Mouse (Mus musculus) T-helper 17 cell (primary cell): ENCODE measurements around the gene Spint4.
"Not testable (repeated sequence)": the region's sequence is repeated elsewhere in the genome, so short reads cannot be mapped to it uniquely, and the experiment has no call there.

Experiments used
- in situ Hi-C, 2 experiments: fragments of 300-600 bp; cut with MboI, MseI; formaldehyde crosslinking; loops; 1 replicate in 1 of 2; 2 replicates in 1 of 2; pipeline ENCODE4 v1.15.1; 2025; ENCODE audit warnings: high pct_unique_total_duplicates in 2 of 2

Spint4 gene

GRCm38 (mm10) chr2:164698201-164698600, at the start of gene Spint4:
Gene Spint4, plus strand, starts transcription at chr2:164698501.
- in situ Hi-C loops: no loop called here

DNA sequence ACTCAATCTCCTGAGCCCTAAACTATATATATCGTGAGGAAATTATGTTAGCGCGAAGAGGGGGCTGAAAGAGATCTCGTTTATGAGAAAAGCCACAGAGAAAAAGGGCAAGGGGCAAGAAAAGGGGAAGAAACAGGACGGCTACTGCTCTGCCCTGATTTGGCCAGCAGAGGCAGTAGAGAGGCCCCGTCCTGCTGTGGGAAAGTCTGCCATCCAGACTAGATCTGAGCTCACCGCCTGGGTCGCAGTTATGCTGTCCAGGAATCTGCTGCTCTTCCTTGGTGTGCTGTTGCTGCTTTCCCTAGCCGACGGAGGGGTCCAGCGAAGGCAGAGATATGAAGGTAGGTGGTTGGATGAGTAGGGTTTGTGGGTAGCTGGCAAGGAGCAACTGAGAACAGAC, 42.4 kb upstream of the Spint4 start, which contains the start of gene Wfdc10:
Gene Wfdc10, plus strand, starts transcription at position 189 of the 400 bp plus-strand sequence.
- in situ Hi-C loops: no loop called here

- in situ Hi-C loops: no loop called here
Measured at GRCm38 (mm10) chr2:164656483-164656882, 41.8 kb upstream of the Spint4 start, which contains the start of gene Wfdc9. Gene Wfdc9, minus strand, starts transcription at chr2:164656583.

DNA sequence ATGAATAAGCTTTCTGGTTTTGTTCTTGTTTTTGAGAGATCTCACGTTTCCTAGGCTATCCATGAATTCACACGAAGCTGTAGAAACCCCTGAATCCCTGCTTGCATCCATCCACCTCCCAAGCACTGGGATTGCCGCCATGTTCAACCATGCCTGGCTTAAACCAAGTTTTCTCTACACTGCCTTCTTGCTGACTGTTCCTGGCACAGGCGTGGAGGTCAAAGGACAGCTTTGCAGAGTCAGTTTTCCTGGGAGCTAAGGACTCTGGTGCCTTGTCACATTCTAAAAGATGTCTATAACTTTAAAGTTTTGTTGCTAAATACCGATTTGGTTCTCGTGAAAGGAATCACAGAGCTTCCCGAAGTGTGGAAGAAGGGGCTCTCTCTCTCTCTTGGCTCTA, 33.5 kb upstream of the Spint4 start:
- in situ Hi-C loops: no loop called here

- in situ Hi-C loops: no loop called here
Measured at GRCm38 (mm10) chr2:164670261-164670660, 28.0 kb upstream of the Spint4 start.

GRCm38 (mm10) chr2:164670938-164671337, 27.4 kb upstream of the Spint4 start:
- in situ Hi-C loops: no loop called here

DNA sequence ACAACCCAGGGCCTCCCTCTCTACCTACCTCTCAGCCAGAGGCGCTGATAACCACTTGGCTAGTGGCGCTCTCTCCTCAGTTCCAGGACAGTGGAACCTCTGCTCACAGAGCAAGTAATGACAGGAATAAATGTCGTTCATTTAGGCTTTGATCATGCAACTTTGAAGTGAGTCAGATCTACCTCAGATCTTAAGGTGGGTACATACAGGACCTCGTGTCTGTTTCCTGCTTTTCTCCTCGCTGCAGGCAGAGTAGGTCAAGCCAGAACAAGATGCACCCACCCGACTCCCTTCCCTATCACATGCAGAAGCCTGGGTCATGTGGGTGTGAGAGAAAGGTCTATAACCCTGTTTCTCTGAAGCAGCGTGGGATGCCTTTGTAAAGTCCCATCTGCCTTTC, 24.3 kb upstream of the Spint4 start, which contains the start of gene Wfdc11:
Gene Wfdc11, minus strand, starts transcription at position 101 of the 400 bp plus-strand sequence.
- in situ Hi-C loops: no loop called here

DNA sequence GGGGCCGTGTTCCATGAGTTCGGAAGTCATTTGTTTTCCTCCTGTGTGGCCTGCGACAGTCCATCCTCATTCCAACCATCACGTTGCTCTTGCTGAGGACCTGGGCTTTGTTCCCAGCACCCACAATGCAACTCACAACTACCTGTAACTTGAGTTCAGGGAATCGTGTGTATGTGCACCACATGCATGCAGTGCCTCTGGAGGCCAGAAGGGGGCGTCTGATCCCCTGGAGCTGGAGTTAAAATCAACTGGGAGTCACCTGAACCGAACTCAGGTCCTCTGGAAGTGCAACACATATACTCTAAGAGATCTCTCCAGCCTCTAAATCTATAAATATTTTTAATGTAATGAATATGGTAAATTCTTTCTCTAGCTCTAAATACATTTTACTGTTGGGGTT, 22.2 kb upstream of the Spint4 start:
- in situ Hi-C loops: loop anchor here in 1 of 2 experiments (5.0 kb wide), 1 partner anchor 51 kb away; no protein-coding TSS in a partner anchor

- in situ Hi-C loops: loop anchor here in 1 of 2 experiments (5.0 kb wide), 1 partner anchor 50 kb away; no protein-coding TSS in a partner anchor
Measured at GRCm38 (mm10) chr2:164676916-164677685, 21.2 kb upstream of the Spint4 start.

DNA sequence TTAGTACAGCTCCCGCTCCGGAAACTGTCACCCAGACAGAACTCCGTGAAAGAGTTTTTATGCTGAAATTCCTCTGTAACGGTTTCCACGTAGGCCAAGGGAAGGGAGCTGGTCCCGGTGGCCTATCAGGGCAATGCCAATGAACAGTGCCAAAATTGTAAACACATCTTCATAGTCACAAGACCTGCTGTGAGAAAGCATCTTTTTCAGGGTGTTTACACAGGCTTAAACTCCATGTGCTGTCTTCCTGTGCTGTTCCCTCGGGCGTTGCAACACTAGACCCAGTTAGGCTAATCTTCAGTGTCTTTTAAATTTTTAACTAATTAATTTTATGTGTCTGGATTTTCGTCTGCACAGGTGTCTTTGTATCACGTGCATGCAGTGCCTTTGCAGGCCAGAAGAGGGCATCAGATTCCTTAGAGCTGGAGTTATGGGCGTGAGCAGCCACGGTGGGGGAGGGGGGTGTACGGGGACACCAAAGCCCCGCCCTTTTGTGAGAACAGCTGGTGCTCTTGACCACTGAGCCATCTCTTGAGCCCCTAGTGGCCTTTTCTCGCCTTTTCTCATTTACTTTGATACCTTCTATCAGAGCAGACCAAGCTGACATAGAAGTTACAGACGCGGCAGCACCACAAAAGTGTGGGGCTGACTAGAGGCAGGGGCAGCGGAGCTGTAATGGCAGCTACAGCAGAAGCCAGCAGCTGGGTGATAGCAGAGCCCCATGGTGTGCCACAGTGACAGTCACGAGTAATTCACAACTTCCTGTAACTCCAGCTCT, 19.3 kb upstream of the Spint4 start:
- in situ Hi-C loops: loop anchor here in 1 of 2 experiments (5.0 kb wide), 1 partner anchor 48 kb away; no protein-coding TSS in a partner anchor

- in situ Hi-C loops: loop anchor here in 1 of 2 experiments (5.0 kb wide), 1 partner anchor 47 kb away; no protein-coding TSS in a partner anchor
Measured at GRCm38 (mm10) chr2:164679906-164680305, 18.4 kb upstream of the Spint4 start.

- in situ Hi-C loops: no loop called here
Measured at GRCm38 (mm10) chr2:164684807-164685206, 13.5 kb upstream of the Spint4 start, which contains the start of gene Wfdc13. Gene Wfdc13, plus strand, starts transcription at chr2:164685107.

DNA sequence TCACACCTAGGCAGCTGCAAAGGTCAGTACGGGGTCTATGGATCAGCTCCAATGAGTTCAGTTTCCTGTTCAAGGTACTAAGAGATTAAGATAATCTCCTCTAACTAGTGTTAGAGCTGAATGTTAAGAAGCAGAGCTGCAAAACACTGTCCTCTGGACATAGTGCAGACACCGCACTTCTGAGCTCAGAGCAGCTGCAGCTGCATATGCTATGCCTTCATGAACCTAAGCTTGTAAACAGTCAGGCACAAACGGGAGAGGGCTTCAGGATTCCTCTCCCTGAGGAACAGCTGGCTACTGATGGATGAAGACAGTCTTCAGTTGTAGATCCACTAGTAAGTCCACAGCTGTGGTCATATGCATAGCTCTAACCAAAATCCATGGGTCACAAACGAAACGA, 2.7 kb downstream of the Spint4 start:
- in situ Hi-C loops: no loop called here

- in situ Hi-C loops: no loop called here
Measured at GRCm38 (mm10) chr2:164701761-164702160, 3.5 kb downstream of the Spint4 start.

DNA sequence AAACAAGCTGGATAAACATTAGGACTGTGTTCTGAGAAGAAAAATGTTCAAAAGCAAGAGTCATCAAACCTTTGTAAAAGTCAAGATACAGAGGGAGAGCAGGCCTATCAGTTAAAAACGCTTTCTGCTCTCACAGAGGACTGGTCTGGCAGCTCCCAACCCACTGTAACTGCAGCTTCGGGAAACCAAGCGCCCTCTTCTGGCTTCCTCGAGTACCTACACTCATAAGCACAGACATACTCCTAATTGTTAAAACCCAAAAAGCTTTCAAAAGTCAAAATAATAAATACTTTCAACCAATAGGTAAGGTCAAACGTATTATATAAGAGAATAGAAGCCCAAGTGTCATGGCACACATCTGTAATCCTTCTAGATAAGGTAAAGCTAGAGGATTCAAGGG, 5.9 kb downstream of the Spint4 start:
- in situ Hi-C loops: no loop called here

DNA sequence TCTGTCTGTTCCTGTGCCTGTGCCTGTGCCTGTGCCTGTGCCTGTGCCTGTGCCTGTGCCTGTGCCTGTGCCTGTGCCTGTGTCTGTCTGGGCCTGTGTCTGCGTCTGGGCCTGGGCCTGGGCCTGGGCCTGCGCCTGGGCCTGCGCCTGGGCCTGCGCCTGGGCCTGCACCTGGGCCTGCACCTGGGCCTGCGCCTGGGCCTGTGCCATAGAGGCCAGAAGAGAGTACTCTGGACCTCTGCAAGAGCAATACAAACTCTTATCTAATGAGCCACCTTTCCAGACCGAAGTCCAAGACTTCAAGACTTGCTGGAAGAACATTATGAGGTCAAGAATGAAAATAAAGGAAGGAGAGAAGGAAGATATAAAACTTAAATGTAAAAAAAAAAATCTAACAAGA, 7.0 kb downstream of the Spint4 start:
- in situ Hi-C loops: no loop called here

DNA sequence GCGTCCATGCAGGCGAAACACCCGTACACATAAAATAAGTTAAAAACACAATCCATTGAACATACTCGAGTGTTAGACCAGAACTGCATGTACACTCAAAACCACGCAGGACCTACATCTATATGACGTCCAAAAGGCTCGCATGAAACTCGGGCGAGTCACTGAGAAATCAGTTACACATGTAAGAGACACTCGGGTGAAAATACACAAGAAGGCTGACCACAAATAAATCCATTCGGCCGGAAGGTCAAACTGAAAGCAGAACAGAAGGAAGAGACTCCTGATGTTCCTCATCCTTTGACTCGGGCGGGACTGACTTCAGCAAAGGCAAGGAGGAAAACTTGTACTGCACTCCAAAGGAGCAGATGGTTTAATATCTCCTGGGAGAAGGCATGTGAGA, 7.7 kb downstream of the Spint4 start:
- in situ Hi-C loops: no loop called here

- in situ Hi-C loops: no loop called here
Measured at GRCm38 (mm10) chr2:164715005-164715404, 16.7 kb downstream of the Spint4 start, which contains the start of gene Spint5. Gene Spint5, plus strand, starts transcription at chr2:164715305.

DNA sequence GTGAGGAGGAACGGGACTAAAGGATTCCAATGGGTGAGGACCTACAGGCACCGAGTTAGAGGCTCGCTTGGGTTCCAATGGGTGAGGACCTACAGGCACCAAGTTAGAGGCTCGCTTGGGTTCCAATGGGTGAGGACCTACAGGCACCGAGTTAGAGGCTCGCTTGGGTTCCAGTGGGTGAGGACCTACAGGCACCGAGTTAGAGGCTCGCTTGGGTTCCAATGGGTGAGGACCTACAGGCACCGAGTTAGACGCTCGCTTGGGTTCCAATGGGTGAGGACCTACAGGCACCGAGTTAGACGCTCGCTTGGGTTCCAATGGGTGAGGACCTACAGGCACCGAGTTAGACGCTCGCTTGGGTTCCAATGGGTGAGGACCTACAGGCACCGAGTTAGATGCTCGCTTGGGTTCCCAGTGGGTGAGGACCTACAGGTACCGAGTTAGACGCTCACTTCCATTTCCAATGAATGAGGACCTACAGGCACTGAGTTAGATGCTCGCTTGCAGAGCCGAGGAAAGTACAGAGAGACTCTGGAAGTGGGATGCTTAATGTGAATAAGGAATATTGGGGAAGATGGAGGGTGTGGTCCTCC, 18.0 kb downstream of the Spint4 start:
- in situ Hi-C loops: not testable (repeated sequence)

- in situ Hi-C loops: loop anchor here in 1 of 2 experiments (5.0 kb wide), 1 partner anchor 131 kb away; the partner anchor contains the start of gene Eppin
Measured at GRCm38 (mm10) chr2:164723276-164723675, 25.0 kb downstream of the Spint4 start.

- in situ Hi-C loops: loop anchor here in 1 of 2 experiments (5.0 kb wide), 1 partner anchor 49 kb away; no protein-coding TSS in a partner anchor
Measured at GRCm38 (mm10) chr2:164725895-164726619, 27.8 kb downstream of the Spint4 start.
